Mouse (Mus musculus): Measurements from ENCODE around the gene Ttll11. TPM values are rescaled to one million over a fixed set of nuclear protein-coding genes. Genes with fewer than 3 reads are reported as not detected.

The Ttll11 gene
- polyA plus RNA-seq, 1 experiment = 2.4 TPM

GRCm38 (mm10) chr2:35775651-35776055 lies 204.1 kb downstream of the Ttll11 start:
- no peak overlapping the region for H3K4me3 ChIP-seq (ENCODE audit: insufficient read depth, low read depth, low read length)
- no peaks in the 10 kb centered on the region for H3K4me1 ChIP-seq (ENCODE audit: control insufficient read depth, insufficient read depth, insufficient read length, low read length)
- H3K27ac ChIP-seq (replicated peaks; ENCODE audit: low read depth, low read length) = no peak overlapping the region

GRCm38 (mm10) chr2:35770541-35770940 lies 209.2 kb downstream of the Ttll11 start:
- Histone ChIP-seq H3K4me3 (ENCODE audit: insufficient read depth, low read depth, low read length) (no peak overlapping the region), H3K4me1 (ENCODE audit: control insufficient read depth, insufficient read depth, insufficient read length, low read length) (no peaks in the 10 kb centered on the region), H3K27ac (replicated peaks; ENCODE audit: low read depth, low read length) (no peak overlapping the region)

GRCm38 (mm10) chr2:35769398-35769797 lies 210.3 kb downstream of the Ttll11 start:
- Histone ChIP-seq H3K4me1 (ENCODE audit: control insufficient read depth, insufficient read depth, insufficient read length, low read length) (no peaks in the 10 kb centered on the region), H3K4me3 (ENCODE audit: insufficient read depth, low read depth, low read length) (no peak overlapping the region), H3K27ac (replicated peaks; ENCODE audit: low read depth, low read length) (no peak overlapping the region)

- no peak overlapping the region for H3K4me3 ChIP-seq (ENCODE audit: insufficient read depth, low read depth, low read length)
- H3K27ac ChIP-seq (replicated peaks; ENCODE audit: low read depth, low read length) = no peak overlapping the region
- no peaks in the 10 kb centered on the region for H3K4me1 ChIP-seq (ENCODE audit: control insufficient read depth, insufficient read depth, insufficient read length, low read length)
These were observed 211.0 kb downstream of the Ttll11 start for GRCm38 (mm10) chr2:35768538-35769238.

- no peak overlapping the region for H3K27ac ChIP-seq (replicated peaks; ENCODE audit: low read depth, low read length)
- H3K4me3 ChIP-seq (ENCODE audit: insufficient read depth, low read depth, low read length) = no peak overlapping the region
- no peaks in the 10 kb centered on the region for H3K4me1 ChIP-seq (ENCODE audit: control insufficient read depth, insufficient read depth, insufficient read length, low read length)
These were observed 211.7 kb downstream of the Ttll11 start for GRCm38 (mm10) chr2:35767834-35768537.

- no peaks in the 10 kb centered on the region for H3K4me1 ChIP-seq (ENCODE audit: control insufficient read depth, insufficient read depth, insufficient read length, low read length)
- no peak overlapping the region for H3K27ac ChIP-seq (replicated peaks; ENCODE audit: low read depth, low read length)
- H3K4me3 ChIP-seq (ENCODE audit: insufficient read depth, low read depth, low read length) = no peak overlapping the region
These were observed 215.4 kb downstream of the Ttll11 start for GRCm38 (mm10) chr2:35764328-35764727.

GRCm38 (mm10) chr2:35763818-35764217 lies 215.9 kb downstream of the Ttll11 start:
- no peak overlapping the region for H3K4me3 ChIP-seq (ENCODE audit: insufficient read depth, low read depth, low read length)
- H3K27ac ChIP-seq (replicated peaks; ENCODE audit: low read depth, low read length) = no peak overlapping the region
- H3K4me1 ChIP-seq (ENCODE audit: control insufficient read depth, insufficient read depth, insufficient read length, low read length) = no peaks in the 10 kb centered on the region

GRCm38 (mm10) chr2:35761458-35761857 lies 218.3 kb downstream of the Ttll11 start:
- H3K4me1 ChIP-seq (ENCODE audit: control insufficient read depth, insufficient read depth, insufficient read length, low read length) = no peaks in the 10 kb centered on the region
- H3K4me3 ChIP-seq (ENCODE audit: insufficient read depth, low read depth, low read length) = no peak overlapping the region
- no peak overlapping the region for H3K27ac ChIP-seq (replicated peaks; ENCODE audit: low read depth, low read length)

GRCm38 (mm10) chr2:35760867-35761266 lies 218.8 kb downstream of the Ttll11 start:
- Histone ChIP-seq H3K27ac (replicated peaks; ENCODE audit: low read depth, low read length) (no peak overlapping the region), H3K4me1 (ENCODE audit: control insufficient read depth, insufficient read depth, insufficient read length, low read length) (no peaks in the 10 kb centered on the region), H3K4me3 (ENCODE audit: insufficient read depth, low read depth, low read length) (no peak overlapping the region)

GRCm38 (mm10) chr2:35760352-35760751 lies 219.4 kb downstream of the Ttll11 start:
- Histone ChIP-seq H3K4me3 (ENCODE audit: insufficient read depth, low read depth, low read length) (no peak overlapping the region), H3K27ac (replicated peaks; ENCODE audit: low read depth, low read length) (no peak overlapping the region), H3K4me1 (ENCODE audit: control insufficient read depth, insufficient read depth, insufficient read length, low read length) (no peaks in the 10 kb centered on the region)

GRCm38 (mm10) chr2:35756467-35756866 lies 223.2 kb downstream of the Ttll11 start:
- no peaks in the 10 kb centered on the region; the same call in 1 of the 2 replicates for H3K4me1 ChIP-seq (ENCODE audit: control insufficient read depth, insufficient read depth, insufficient read length, low read length)
- no peak overlapping the region for H3K27ac ChIP-seq (replicated peaks; ENCODE audit: low read depth, low read length)
- H3K4me3 ChIP-seq (ENCODE audit: insufficient read depth, low read depth, low read length) = no peak overlapping the region

- no peak overlapping the region for H3K4me3 ChIP-seq (ENCODE audit: insufficient read depth, low read depth, low read length)
- no peak overlapping the region for H3K27ac ChIP-seq (replicated peaks; ENCODE audit: low read depth, low read length)
- no peaks in the 10 kb centered on the region; the same call in 1 of the 2 replicates for H3K4me1 ChIP-seq (ENCODE audit: control insufficient read depth, insufficient read depth, insufficient read length, low read length)
These were observed 227.8 kb downstream of the Ttll11 start for GRCm38 (mm10) chr2:35751781-35752505.

- no peaks in the 10 kb centered on the region; the same call in 1 of the 2 replicates for H3K4me1 ChIP-seq (ENCODE audit: control insufficient read depth, insufficient read depth, insufficient read length, low read length)
- no peak overlapping the region for H3K27ac ChIP-seq (replicated peaks; ENCODE audit: low read depth, low read length)
- H3K4me3 ChIP-seq (ENCODE audit: insufficient read depth, low read depth, low read length) = no peak overlapping the region
These were observed 229.1 kb downstream of the Ttll11 start for GRCm38 (mm10) chr2:35750533-35751141.

GRCm38 (mm10) chr2:35747371-35748035 lies 232.2 kb downstream of the Ttll11 start:
- Histone ChIP-seq H3K27ac (replicated peaks; ENCODE audit: low read depth, low read length) (no peak overlapping the region), H3K4me3 (ENCODE audit: insufficient read depth, low read depth, low read length) (no peak overlapping the region), H3K4me1 (ENCODE audit: control insufficient read depth, insufficient read depth, insufficient read length, low read length) (no peaks in the 10 kb centered on the region)

- no peak overlapping the region for H3K27ac ChIP-seq (replicated peaks; ENCODE audit: low read depth, low read length)
- H3K4me3 ChIP-seq (ENCODE audit: insufficient read depth, low read depth, low read length) = no peak overlapping the region
- H3K4me1 ChIP-seq (ENCODE audit: control insufficient read depth, insufficient read depth, insufficient read length, low read length) = no peaks in the 10 kb centered on the region
These were observed 233.1 kb downstream of the Ttll11 start for GRCm38 (mm10) chr2:35746638-35747037.

Measured in brown adipose tissue, adult 24 weeks (tissue).